Mouse (Mus musculus): Measurements from ENCODE around the gene Zbtb46.

The Zbtb46 gene

DNA sequence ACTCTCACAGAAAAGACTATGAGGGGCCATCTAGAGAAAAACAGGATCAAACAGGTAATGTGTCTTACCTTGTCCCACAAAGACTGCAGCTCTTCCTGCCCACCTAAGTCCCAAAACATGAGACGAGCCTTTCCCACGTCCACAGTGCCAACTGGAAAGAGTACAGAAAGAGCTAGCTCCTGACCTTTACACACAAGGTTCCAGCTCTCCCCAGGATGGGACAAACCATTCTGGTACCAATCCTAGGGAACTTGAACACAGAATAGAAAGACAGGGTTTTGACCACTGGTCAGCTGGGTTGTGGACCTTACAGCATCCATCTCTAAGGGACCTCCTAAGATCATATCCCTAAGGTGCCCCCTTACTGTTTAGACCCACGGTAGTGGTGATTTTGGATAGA lies 95.3 kb downstream of the Zbtb46 start:
- DNase-seq: no peak

- DNase-seq: no peak
Observed at GRCm38 (mm10) chr2:181356780-181357179, 102.4 kb downstream of the Zbtb46 start.

DNA sequence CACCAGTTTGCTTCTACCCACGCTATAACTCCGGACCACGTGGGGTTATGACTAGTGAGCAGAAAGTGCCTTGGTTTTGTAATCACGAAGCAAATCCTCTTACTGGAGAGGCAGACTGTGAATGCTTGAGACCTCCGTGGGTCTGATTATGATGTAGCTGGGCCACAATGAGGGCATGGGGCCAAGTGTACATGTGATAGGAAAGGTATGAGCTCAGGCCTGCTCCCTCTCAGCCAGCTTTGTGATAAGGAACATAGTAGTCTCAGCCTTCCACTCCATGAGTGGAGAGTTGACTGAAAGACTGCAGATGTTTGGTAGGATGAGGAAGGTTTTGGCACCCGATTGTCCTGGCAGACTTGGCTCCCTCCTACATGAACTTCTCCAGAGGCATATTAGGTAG lies 116.5 kb downstream of the Zbtb46 start:
- DNase-seq: no peak

GRCm38 (mm10) chr2:181340426-181340825 lies 118.8 kb downstream of the Zbtb46 start:
- DNase-seq: peak; percentile 75
